Mouse (Mus musculus): ENCODE measurements around the gene Tmem35b.

Tmem35b gene

GRCm38 (mm10) chr4:127168211-127168913 lies 44.9 kb downstream of the Tmem35b start:
- CTCF ChIA-PET, result interaction anchor here (0.7 kb wide), 1 partner anchor 60 kb away, joined by 3 read pairs; no protein-coding TSS in a partner anchor

GRCm38 (mm10) chr4:127168914-127169345 lies 45.4 kb downstream of the Tmem35b start, which contains the start of gene Dlgap3:
Dlgap3 (plus strand) TSS chr4:127169204.
- CTCF ChIA-PET, result no interaction called here

GRCm38 (mm10) chr4:127169346-127170221 lies 46.1 kb downstream of the Tmem35b start:
- CTCF ChIA-PET, result no interaction called here

GRCm38 (mm10) chr4:127170866-127171265 lies 47.4 kb downstream of the Tmem35b start:
- CTCF ChIA-PET, result no interaction called here

GRCm38 (mm10) chr4:127171341-127171905 lies 47.9 kb downstream of the Tmem35b start:
- CTCF ChIA-PET, result no interaction called here

GRCm38 (mm10) chr4:127172119-127172518 lies 48.6 kb downstream of the Tmem35b start:
- CTCF ChIA-PET, result interaction anchor here (0.7 kb wide), 1 partner anchor 68 kb away, joined by 7 read pairs; no protein-coding TSS in a partner anchor

- CTCF ChIA-PET, result no interaction called here
These were observed 49.1 kb downstream of the Tmem35b start for GRCm38 (mm10) chr4:127172614-127173013.

GRCm38 (mm10) chr4:127173461-127173860 lies 50.0 kb downstream of the Tmem35b start:
- CTCF ChIA-PET, result interaction anchor here (0.7 kb wide), 1 partner anchor 27 kb away, joined by 12 read pairs; no protein-coding TSS in a partner anchor

GRCm38 (mm10) chr4:127174075-127174899 lies 50.8 kb downstream of the Tmem35b start:
- CTCF ChIA-PET, result no interaction called here

GRCm38 (mm10) chr4:127174900-127175278 lies 51.4 kb downstream of the Tmem35b start:
- CTCF ChIA-PET, result no interaction called here

GRCm38 (mm10) chr4:127177961-127178360 lies 54.5 kb downstream of the Tmem35b start:
- CTCF ChIA-PET, result no interaction called here

- CTCF ChIA-PET, result no interaction called here
These were observed 55.2 kb downstream of the Tmem35b start for GRCm38 (mm10) chr4:127178671-127179070.

All from spleen, embryonic (tissue).